Mouse (Mus musculus): Measurements from ENCODE around the gene Pik3ca.

DNA sequence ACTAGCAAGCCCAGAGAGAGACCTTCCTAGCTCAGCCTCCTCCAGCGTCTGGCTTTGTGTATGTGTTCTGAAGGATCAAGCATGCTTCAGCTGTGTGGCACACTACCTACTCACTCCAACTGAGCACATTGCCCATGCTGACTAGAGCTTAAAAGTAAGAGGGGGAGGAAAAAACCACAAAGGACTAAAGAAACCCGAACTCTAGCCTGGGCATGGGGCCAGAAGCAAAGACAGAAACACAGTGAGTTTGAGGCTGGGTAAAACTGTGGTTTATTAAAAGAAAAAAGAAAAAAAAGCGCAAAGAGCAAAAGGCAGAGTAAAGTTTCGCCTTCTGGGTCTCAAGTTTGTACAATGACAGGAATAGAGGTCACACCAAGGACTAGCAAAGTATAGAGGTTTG is 89.1 kb downstream of the Pik3ca start:
- TF ChIP-seq CTCF (IDR thresholded peaks at IDR 0.05; ENCODE audit: extremely low read depth, insufficient read length, insufficient replicate concordance, low read depth, low read length) (no peak), POLR2A (IDR thresholded peaks at IDR 0.05; ENCODE audit: low read depth, low read length) (no peak)
